Mouse (Mus musculus): ENCODE measurements at regions not wholly inside any gene's neighbourhood (a gene's known extent, or its start where the extent isn't known, plus 50 kb on each side); places are given as distances from the start of the nearest gene placed in this dataset.
"Not testable (repeated sequence)": the region's sequence is repeated elsewhere in the genome, so short reads cannot be mapped to it uniquely, and the experiment has no call there.

DNA sequence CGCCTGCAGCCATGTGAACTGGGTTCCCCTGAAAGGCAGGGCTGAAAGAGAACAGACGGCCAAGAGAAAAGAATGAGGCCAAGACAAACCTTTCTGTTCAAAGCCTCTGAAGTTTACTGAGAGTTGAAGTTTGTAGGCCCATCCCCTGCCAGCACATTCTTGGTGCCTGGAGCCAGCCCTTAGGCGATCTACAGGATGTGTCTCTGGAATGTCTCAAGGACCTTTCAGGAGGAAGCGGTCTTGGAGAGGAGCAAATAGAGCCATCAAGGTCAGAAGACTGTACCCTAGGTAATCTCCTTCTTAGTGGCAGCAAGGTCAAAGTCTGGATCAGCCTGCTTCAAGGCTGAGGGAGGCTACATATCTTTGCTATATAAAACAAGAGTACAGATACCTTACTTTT, 350.3 kb downstream of the Gm8797 start:
- H3K9ac ChIP-seq (ENCODE audit: low read length): no peak overlapping the region
- no peak overlapping the region for H3K4me3 ChIP-seq (ENCODE audit: low read depth, low read length)
- H3K4me1 ChIP-seq (replicated peaks; ENCODE audit: control insufficient read depth, insufficient read depth, low read length): no peaks in the 10 kb centered on the region
- H3K27ac ChIP-seq (ENCODE audit: low read depth, low read length): no peak overlapping the region
- no peaks in the 10 kb centered on the region for H3K27me3 ChIP-seq (ENCODE audit: control insufficient read depth, insufficient read depth, low read length)
- ATAC-seq (replicated peaks; ENCODE audit: low FRiP score) (no peak), DNase-seq (ENCODE audit: low spot score) (no peak)
- no peaks in the 10 kb centered on the region for H3K36me3 ChIP-seq (ENCODE audit: control insufficient read depth, insufficient read depth, low read length)
- 80% methylated on average over 4 of the region's 4 CpGs for WGBS
- no peaks in the 10 kb centered on the region for H3K9me3 ChIP-seq (ENCODE audit: control insufficient read depth, low read length)
- H3K4me2 ChIP-seq (ENCODE audit: low read depth, low read length, severe bottlenecking): no peak overlapping the region

DNA sequence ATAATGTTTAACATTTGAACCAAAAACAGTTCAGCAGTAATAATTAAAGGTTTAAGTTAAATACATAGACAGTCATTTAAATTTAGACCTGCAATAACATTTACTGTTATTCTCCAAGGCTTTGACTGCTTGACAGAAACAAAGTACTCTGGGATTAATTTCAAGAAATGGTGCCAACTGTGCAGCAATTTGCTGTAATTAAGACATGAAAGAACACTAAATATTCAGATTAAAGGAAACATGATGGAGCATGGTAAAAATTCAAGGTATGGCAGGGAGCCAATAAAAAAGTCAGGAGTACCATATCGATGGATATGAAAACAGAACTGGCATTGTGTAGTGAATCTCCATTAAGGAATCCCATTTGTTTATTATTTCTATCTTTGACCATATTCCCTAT, 352.3 kb downstream of the Gm8797 start:
- ATAC-seq (replicated peaks; ENCODE audit: low FRiP score) (no peak), DNase-seq (ENCODE audit: low spot score) (no peak)
- Histone ChIP-seq H3K4me3 (ENCODE audit: low read depth, low read length) (no peak overlapping the region), H3K4me2 (ENCODE audit: low read depth, low read length, severe bottlenecking) (no peak overlapping the region), H3K9ac (ENCODE audit: low read length) (no peak overlapping the region), H3K27ac (ENCODE audit: low read depth, low read length) (no peak overlapping the region), H3K27me3 (ENCODE audit: control insufficient read depth, insufficient read depth, low read length) (no peaks in the 10 kb centered on the region), H3K9me3 (ENCODE audit: control insufficient read depth, low read length) (no peaks in the 10 kb centered on the region), H3K36me3 (ENCODE audit: control insufficient read depth, insufficient read depth, low read length) (no peaks in the 10 kb centered on the region), H3K4me1 (replicated peaks; ENCODE audit: control insufficient read depth, insufficient read depth, low read length) (no peaks in the 10 kb centered on the region)
- WGBS: 79% methylated on average over 1 of the region's 1 CpGs

DNA sequence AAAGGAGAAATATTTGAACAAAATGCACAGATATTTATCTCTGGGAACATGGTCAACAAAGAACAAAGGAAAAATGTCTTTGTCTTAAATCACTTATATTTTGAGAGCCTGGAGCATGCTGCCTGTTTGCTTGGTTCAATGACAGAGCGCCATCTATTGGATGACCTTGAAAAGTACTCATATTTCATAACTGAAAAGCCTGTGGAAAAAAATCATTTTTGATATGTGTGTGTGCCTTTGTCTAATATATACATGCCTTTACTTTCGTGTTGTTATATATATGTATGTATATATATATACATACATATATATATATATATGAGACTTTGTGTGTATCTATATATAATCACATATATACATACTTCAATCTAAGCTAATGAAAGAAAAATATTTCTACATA, 356.1 kb downstream of the Gm8797 start:
- Histone ChIP-seq H3K9me3 (ENCODE audit: control insufficient read depth, low read length) (no peaks in the 10 kb centered on the region), H3K27ac (ENCODE audit: low read depth, low read length) (no peak overlapping the region), H3K27me3 (ENCODE audit: control insufficient read depth, insufficient read depth, low read length) (no peaks in the 10 kb centered on the region), H3K9ac (ENCODE audit: low read length) (no peak overlapping the region), H3K36me3 (ENCODE audit: control insufficient read depth, insufficient read depth, low read length) (no peaks in the 10 kb centered on the region), H3K4me1 (replicated peaks; ENCODE audit: control insufficient read depth, insufficient read depth, low read length) (no peaks in the 10 kb centered on the region), H3K4me3 (ENCODE audit: low read depth, low read length) (no peak overlapping the region), H3K4me2 (ENCODE audit: low read depth, low read length, severe bottlenecking) (no peak overlapping the region)
- ATAC-seq (replicated peaks; ENCODE audit: low FRiP score) (peak; percentile 70), DNase-seq (ENCODE audit: low spot score) (no peak)
- WGBS: 15% methylated on average over 2 of the region's 2 CpGs

DNA sequence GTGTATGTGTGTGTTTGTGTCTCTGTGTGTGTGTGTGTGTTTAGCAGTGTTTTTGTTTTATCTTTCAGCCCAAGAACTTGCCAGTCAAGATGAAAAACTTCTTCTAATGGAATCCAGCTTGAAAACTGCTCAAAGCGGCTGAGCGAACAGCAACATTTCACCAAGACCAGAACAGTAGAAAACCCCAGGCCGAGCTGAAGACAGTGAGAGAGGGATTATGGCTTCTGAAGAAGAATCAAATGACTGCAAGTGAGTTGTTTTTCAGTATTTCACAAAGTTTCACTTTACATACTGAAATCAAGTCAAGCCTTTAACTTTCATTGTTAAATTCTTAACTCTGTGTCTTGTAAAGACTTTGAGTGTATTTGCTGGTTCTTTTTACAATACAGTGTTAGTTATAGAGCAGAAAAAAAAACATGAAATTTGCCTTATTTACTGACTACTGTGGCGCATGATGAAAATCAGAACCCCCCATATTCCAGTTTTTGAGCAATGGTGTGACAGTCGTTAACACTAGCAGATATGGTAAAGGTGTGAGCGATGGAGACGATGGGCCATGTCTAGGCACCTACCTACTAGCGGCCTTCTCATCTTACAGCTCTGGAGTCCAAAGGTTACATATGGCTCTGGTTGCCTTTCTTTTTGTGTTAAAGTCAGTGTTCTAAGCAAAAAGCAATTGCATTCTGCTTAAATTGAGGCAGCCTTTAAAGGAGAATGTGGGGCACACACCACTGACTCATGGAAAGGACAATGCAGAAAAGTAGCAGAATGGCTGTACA, 357.0 kb downstream of the Gm8797 start:
- H3K4me2 ChIP-seq (ENCODE audit: low read depth, low read length, severe bottlenecking): no peak overlapping the region
- no peaks in the 10 kb centered on the region for H3K9me3 ChIP-seq (ENCODE audit: control insufficient read depth, low read length)
- DNase-seq (ENCODE audit: low spot score): no peak
- ATAC-seq (replicated peaks; ENCODE audit: low FRiP score): no peak
- H3K36me3 ChIP-seq (ENCODE audit: control insufficient read depth, insufficient read depth, low read length): no peaks in the 10 kb centered on the region
- H3K27me3 ChIP-seq (ENCODE audit: control insufficient read depth, insufficient read depth, low read length): no peaks in the 10 kb centered on the region
- no peak overlapping the region for H3K4me3 ChIP-seq (ENCODE audit: low read depth, low read length)
- 72% methylated on average over 8 of the region's 8 CpGs for WGBS
- H3K4me1 ChIP-seq (replicated peaks; ENCODE audit: control insufficient read depth, insufficient read depth, low read length): no peaks in the 10 kb centered on the region
- H3K9ac ChIP-seq (ENCODE audit: low read length): no peak overlapping the region
- H3K27ac ChIP-seq (ENCODE audit: low read depth, low read length): no peak overlapping the region

DNA sequence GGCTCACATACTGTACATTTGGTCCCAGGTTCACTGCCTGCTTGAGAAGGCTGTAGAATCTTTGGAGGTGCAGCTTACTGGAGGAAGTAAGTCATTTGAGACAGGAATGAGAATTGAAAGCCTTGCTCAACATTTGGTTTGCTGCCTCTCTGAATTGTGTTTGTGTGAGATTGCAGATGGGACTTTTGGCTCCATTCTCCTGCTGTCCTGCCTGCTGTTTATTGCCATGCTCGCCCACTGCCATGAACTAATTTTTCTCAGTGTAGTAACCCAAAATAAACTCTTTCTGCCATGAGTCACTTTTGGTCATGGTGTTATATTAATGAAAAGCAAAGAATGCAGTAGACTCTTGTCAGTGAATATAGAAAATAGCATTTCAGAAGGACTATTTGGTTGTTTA, 368.1 kb downstream of the Gm8797 start:
- H3K27ac ChIP-seq (ENCODE audit: low read depth, low read length): no peak overlapping the region
- ATAC-seq (replicated peaks; ENCODE audit: low FRiP score): no peak

DNA sequence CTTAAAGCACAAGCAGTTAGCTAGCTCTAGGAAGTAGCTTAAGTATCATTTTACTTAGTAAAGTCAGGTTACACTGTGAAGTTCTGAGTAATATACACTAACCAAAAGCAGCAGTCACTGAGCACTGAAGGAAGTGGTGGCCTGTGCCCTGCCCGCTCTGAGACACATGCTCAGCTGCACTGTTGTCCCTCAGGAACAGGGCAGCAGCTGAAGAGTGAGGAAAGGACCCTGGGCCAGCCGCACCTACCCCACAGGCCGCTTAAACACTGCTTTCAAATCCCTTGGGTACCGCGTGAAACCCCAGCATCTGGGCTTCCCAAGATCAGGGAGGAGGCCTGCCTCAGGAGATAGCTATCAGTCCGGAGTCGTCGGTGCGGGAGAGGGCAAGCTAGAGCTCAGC, 385.1 kb downstream of the Gm8797 start:
- ATAC-seq (replicated peaks; ENCODE audit: low FRiP score): not testable (repeated sequence)
- WGBS: 88% methylated on average over 9 of the region's 9 CpGs

More for the DNA sequence above, 368.1 kb downstream of the Gm8797 start:
- Histone ChIP-seq H3K9ac (ENCODE audit: low read length) (no peak overlapping the region), H3K4me1 (replicated peaks; ENCODE audit: control insufficient read depth, insufficient read depth, low read length) (no peaks in the 10 kb centered on the region), H3K9me3 (ENCODE audit: control insufficient read depth, low read length) (no peaks in the 10 kb centered on the region), H3K4me3 (ENCODE audit: low read depth, low read length) (no peak overlapping the region), H3K27me3 (ENCODE audit: control insufficient read depth, insufficient read depth, low read length) (no peaks in the 10 kb centered on the region), H3K4me2 (ENCODE audit: low read depth, low read length, severe bottlenecking) (no peak overlapping the region), H3K36me3 (ENCODE audit: control insufficient read depth, insufficient read depth, low read length) (no peaks in the 10 kb centered on the region)
- WGBS: 92% methylated on average over 1 of the region's 1 CpGs
- DNase-seq (ENCODE audit: low spot score): no peak

DNA sequence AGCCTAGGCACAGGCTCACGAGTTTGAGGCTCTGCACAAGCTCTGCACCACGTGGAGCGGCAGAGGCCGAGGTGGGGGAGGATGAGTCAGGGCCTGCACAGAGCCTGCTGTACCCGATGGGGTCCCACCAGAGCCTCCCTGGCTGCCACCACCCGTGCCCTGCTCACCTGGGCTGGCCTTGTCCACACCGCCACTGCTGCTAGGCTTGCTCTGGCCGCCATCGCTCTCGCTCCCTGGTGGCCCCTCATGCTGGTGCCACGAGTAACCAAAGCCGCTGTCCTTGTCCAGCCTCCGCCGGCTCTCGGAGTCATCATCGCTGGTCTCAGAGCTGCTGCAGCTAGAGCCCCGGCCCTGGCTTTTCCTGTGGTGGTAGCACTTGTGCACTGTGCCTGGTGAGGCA, 386.8 kb downstream of the Gm8797 start:
- H3K9me3 ChIP-seq (ENCODE audit: control insufficient read depth, low read length): no peaks in the 10 kb centered on the region
- no peak; the same call in 1 of the 2 replicates for ATAC-seq (replicated peaks; ENCODE audit: low FRiP score)
- H3K27ac ChIP-seq (ENCODE audit: low read depth, low read length): no peak overlapping the region
- no peaks in the 10 kb centered on the region for H3K27me3 ChIP-seq (ENCODE audit: control insufficient read depth, insufficient read depth, low read length)
- no peak overlapping the region for H3K4me3 ChIP-seq (ENCODE audit: low read depth, low read length)
- peak; percentile 50 for DNase-seq (ENCODE audit: low spot score)
- H3K4me1 ChIP-seq (replicated peaks; ENCODE audit: control insufficient read depth, insufficient read depth, low read length): no peaks in the 10 kb centered on the region
- H3K9ac ChIP-seq (ENCODE audit: low read length): no peak overlapping the region
- no peaks in the 10 kb centered on the region for H3K36me3 ChIP-seq (ENCODE audit: control insufficient read depth, insufficient read depth, low read length)
- no peak overlapping the region for H3K4me2 ChIP-seq (ENCODE audit: low read depth, low read length, severe bottlenecking)
- whole genome bisulfite sequencing: 95% methylated on average over 17 of the region's 17 CpGs

More for the DNA sequence above, 385.1 kb downstream of the Gm8797 start:
- DNase-seq (ENCODE audit: low spot score); H3K27me3 ChIP-seq (ENCODE audit: control insufficient read depth, insufficient read depth, low read length); H3K27ac ChIP-seq (ENCODE audit: low read depth, low read length); H3K9me3 ChIP-seq (ENCODE audit: control insufficient read depth, low read length); H3K4me2 ChIP-seq (ENCODE audit: low read depth, low read length, severe bottlenecking); H3K4me1 ChIP-seq (replicated peaks; ENCODE audit: control insufficient read depth, insufficient read depth, low read length); H3K9ac ChIP-seq (ENCODE audit: low read length); H3K4me3 ChIP-seq (ENCODE audit: low read depth, low read length); H3K36me3 ChIP-seq (ENCODE audit: control insufficient read depth, insufficient read depth, low read length): not testable (repeated sequence)

DNA sequence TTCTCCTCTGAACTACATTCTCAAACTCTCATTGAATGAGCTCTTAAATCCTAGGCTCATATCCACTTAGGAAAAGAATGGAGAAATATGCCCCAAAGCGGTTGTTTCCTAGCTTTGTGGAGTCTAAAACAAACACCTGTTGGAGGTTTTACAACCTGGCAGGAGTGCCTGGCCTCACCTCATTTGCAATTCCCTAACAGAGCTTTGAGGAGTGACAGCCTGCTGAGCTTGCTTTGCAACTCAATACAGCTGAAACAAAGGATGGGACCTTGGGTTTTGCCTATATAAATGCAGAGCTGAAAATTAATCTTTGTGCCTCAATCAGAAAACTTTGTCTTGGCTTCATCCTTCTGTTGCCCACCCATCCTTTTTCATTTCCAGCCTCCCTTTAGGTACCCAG, 423.2 kb downstream of the Gm8797 start:
- no peak for DNase-seq (ENCODE audit: low spot score)

DNA sequence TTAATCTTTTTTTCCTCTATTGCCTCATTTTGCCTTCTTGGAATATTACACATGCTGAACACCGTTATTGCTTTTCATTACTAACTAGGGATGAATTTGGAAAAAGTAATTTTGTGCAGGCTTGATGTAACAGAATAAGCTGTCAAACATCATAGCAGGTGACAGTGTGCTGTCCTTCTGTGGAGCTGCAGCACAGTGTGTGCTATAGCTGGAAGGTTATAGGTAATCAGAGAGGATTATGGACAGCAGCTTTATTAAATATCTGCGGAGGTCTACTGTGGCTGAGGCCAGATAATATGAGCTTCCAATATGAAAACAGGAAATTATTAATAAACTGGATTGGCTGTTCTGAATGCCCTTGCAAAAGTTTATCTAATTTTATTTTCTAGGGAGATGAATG, 431.9 kb downstream of the Gm8797 start:
- Histone ChIP-seq H3K4me3 (ENCODE audit: low read depth, low read length) (no peak overlapping the region), H3K36me3 (ENCODE audit: control insufficient read depth, insufficient read depth, low read length) (no peaks in the 10 kb centered on the region), H3K27ac (ENCODE audit: low read depth, low read length) (no peak overlapping the region), H3K4me2 (ENCODE audit: low read depth, low read length, severe bottlenecking) (no peak overlapping the region), H3K27me3 (ENCODE audit: control insufficient read depth, insufficient read depth, low read length) (no peaks in the 10 kb centered on the region), H3K9ac (ENCODE audit: low read length) (no peak overlapping the region), H3K9me3 (ENCODE audit: control insufficient read depth, low read length) (no peaks in the 10 kb centered on the region), H3K4me1 (replicated peaks; ENCODE audit: control insufficient read depth, insufficient read depth, low read length) (no peaks in the 10 kb centered on the region)
- ATAC-seq (replicated peaks; ENCODE audit: low FRiP score) (no peak), DNase-seq (ENCODE audit: low spot score) (no peak)
- WGBS: 78% methylated on average over 2 of the region's 2 CpGs

More for the DNA sequence above, 423.2 kb downstream of the Gm8797 start:
- Histone ChIP-seq H3K9me3 (ENCODE audit: control insufficient read depth, low read length) (no peaks in the 10 kb centered on the region), H3K27me3 (ENCODE audit: control insufficient read depth, insufficient read depth, low read length) (no peaks in the 10 kb centered on the region), H3K4me1 (replicated peaks; ENCODE audit: control insufficient read depth, insufficient read depth, low read length) (no peaks in the 10 kb centered on the region), H3K4me2 (ENCODE audit: low read depth, low read length, severe bottlenecking) (no peak overlapping the region), H3K36me3 (ENCODE audit: control insufficient read depth, insufficient read depth, low read length) (no peaks in the 10 kb centered on the region), H3K9ac (ENCODE audit: low read length) (no peak overlapping the region), H3K4me3 (ENCODE audit: low read depth, low read length) (no peak overlapping the region), H3K27ac (ENCODE audit: low read depth, low read length) (no peak overlapping the region)
- 24% methylated on average over 1 of the region's 1 CpGs for WGBS
- ATAC-seq (replicated peaks; ENCODE audit: low FRiP score): no peak
